Mouse (Mus musculus) spleen, adult 2 months (tissue): ENCODE results near the gene Trim11.

Experiments
- CTCF ChIP-seq: fragments of 200-500 bp; IDR thresholded peaks from 2 replicates; pipeline ENCODE4 v1.5.1; 2011; ENCODE audit warnings: mild to moderate bottlenecking, inconsistent platforms; ENCODE audit not compliant: insufficient read depth, insufficient read length, insufficient replicate concordance; ENCODE audit errors: extremely low read depth
- POLR2A ChIP-seq: fragments of 200-500 bp; IDR thresholded peaks from 2 replicates; pipeline ENCODE4 v1.6.1; 2011; ENCODE audit warnings: low read depth, low read length, inconsistent platforms

- TF ChIP-seq CTCF: no peak
- no peak for TF ChIP-seq POLR2A
Observed at GRCm38 (mm10) chr11:58991911-58992310, 14.0 kb downstream of the Trim11 start.
